Mouse (Mus musculus) thymus, postnatal 36 days (tissue): Measurements from ENCODE around the gene Rxfp2.
A peak's percentile ranks its signal among the peaks of the same experiment; 100 is the strongest.

ENCODE experiments used
- DNase-seq, 2 experiments: peaks; one replicate each; pipeline ENCODE4 v3.0.0; 2022; ENCODE audit warnings: mixed read lengths in 2 of 2

Rxfp2 gene

GRCm38 (mm10) chr5:150046438-150046837, 28.0 kb downstream of the Rxfp2 start:
- DNase-seq: no peak

- DNase-seq: peak in 1 of 2 experiments; percentile 5
These were observed 31.5 kb downstream of the Rxfp2 start for GRCm38 (mm10) chr5:150049946-150050345.

- DNase-seq: peak; percentile 32 to 41
These were observed 33.4 kb downstream of the Rxfp2 start for GRCm38 (mm10) chr5:150051828-150052227.

GRCm38 (mm10) chr5:150053294-150053693, 34.8 kb downstream of the Rxfp2 start:
- no peak for DNase-seq

GRCm38 (mm10) chr5:150053956-150054355, 35.5 kb downstream of the Rxfp2 start:
- no peak for DNase-seq

GRCm38 (mm10) chr5:150055322-150055721, 36.8 kb downstream of the Rxfp2 start:
- no peak for DNase-seq

GRCm38 (mm10) chr5:150056056-150056455, 37.6 kb downstream of the Rxfp2 start:
- DNase-seq: no peak

GRCm38 (mm10) chr5:150058845-150059244, 40.4 kb downstream of the Rxfp2 start:
- DNase-seq: no peak

GRCm38 (mm10) chr5:150059466-150059865, 41.0 kb downstream of the Rxfp2 start:
- no peak for DNase-seq

- no peak for DNase-seq
These were observed 42.6 kb downstream of the Rxfp2 start for GRCm38 (mm10) chr5:150061086-150061485.

GRCm38 (mm10) chr5:150064286-150064685, 45.8 kb downstream of the Rxfp2 start:
- no peak for DNase-seq

- DNase-seq: no peak
These were observed 51.6 kb downstream of the Rxfp2 start for GRCm38 (mm10) chr5:150070086-150070485.

- no peak for DNase-seq
These were observed 53.3 kb downstream of the Rxfp2 start for GRCm38 (mm10) chr5:150071738-150072137.

- no peak for DNase-seq
These were observed 61.7 kb downstream of the Rxfp2 start for GRCm38 (mm10) chr5:150079866-150080797.

GRCm38 (mm10) chr5:150082696-150083095, 64.2 kb downstream of the Rxfp2 start:
- DNase-seq: no peak

- DNase-seq: no peak
These were observed 64.7 kb downstream of the Rxfp2 start for GRCm38 (mm10) chr5:150083190-150083589.

GRCm38 (mm10) chr5:150097620-150098019, 79.1 kb downstream of the Rxfp2 start:
- peak; percentile 39 to 40 for DNase-seq

- no peak for DNase-seq
These were observed 80.3 kb downstream of the Rxfp2 start for GRCm38 (mm10) chr5:150098754-150099153.

- no peak for DNase-seq
These were observed 83.3 kb downstream of the Rxfp2 start for GRCm38 (mm10) chr5:150101789-150102188.

- DNase-seq: no peak
These were observed 87.9 kb downstream of the Rxfp2 start for GRCm38 (mm10) chr5:150106358-150106757.

GRCm38 (mm10) chr5:150111236-150111635, 92.8 kb downstream of the Rxfp2 start:
- no peak for DNase-seq

- DNase-seq: peak; percentile 26 to 37
These were observed 95.5 kb downstream of the Rxfp2 start for GRCm38 (mm10) chr5:150114007-150114406.

- DNase-seq: no peak
These were observed 96.3 kb downstream of the Rxfp2 start for GRCm38 (mm10) chr5:150114778-150115177.
